Mouse (Mus musculus) midbrain, postnatal 0 days (tissue): Measurements from ENCODE around the gene Klhl26. TPM values are rescaled to one million over a fixed set of nuclear protein-coding genes. Genes with fewer than 3 reads are reported as not detected.

ENCODE experiments used
- ATAC-seq: fragments of 200-750 bp; cut with Nextera tagmentation; 2 replicates; pipeline ENCODE4 v1.8.0; 2017; ENCODE audit warnings: moderate number of reproducible peaks, mild to moderate bottlenecking, moderate TSS enrichment, moderate library complexity; ENCODE audit not compliant: low FRiP score
- DNase-seq: peaks from one replicate; pipeline ENCODE4 v3.0.0-alpha.2; 2015; ENCODE audit warnings: low spot score
- H3K27ac ChIP-seq: fragments of 300-500 bp; sonication (generic); 2 replicates; pipeline ENCODE4 v1.5.1; 2014; ENCODE audit warnings: low read depth, mild to moderate bottlenecking, low read length, mixed read lengths
- H3K27me3 ChIP-seq: fragments of 300-500 bp; sonication (generic); 2 replicates; pipeline ENCODE4 v1.6.1; 2014; ENCODE audit warnings: low read length, control low read depth, mixed read lengths; ENCODE audit not compliant: insufficient read depth
- H3K36me3 ChIP-seq: fragments of 300-500 bp; sonication (generic); 2 replicates; pipeline ENCODE4 v1.6.1; 2014; ENCODE audit warnings: low read length, control low read depth, mixed read lengths; ENCODE audit not compliant: insufficient read depth
- H3K4me1 ChIP-seq: fragments of 300-500 bp; sonication (generic); 2 replicates; pipeline ENCODE4 v1.6.1; 2014; ENCODE audit warnings: mild to moderate bottlenecking, control low read depth, antibody characterized with exemption, low read length, mixed read lengths; ENCODE audit not compliant: insufficient read depth
- H3K4me2 ChIP-seq: fragments of 300-500 bp; sonication (generic); 2 replicates; pipeline ENCODE4 v1.6.1; 2014; ENCODE audit warnings: low read depth, mild to moderate bottlenecking, low read length, mixed read lengths; ENCODE audit not compliant: poor library complexity, severe bottlenecking
- H3K4me3 ChIP-seq: fragments of 300-500 bp; sonication (generic); 2 replicates; pipeline ENCODE4 v1.5.1; 2014; ENCODE audit warnings: low read depth, mild to moderate bottlenecking, low read length, moderate library complexity
- H3K9ac ChIP-seq: fragments of 300-500 bp; sonication (generic); replicated peaks from 2 replicates; pipeline ENCODE4 v1.6.1; 2014; ENCODE audit warnings: mild to moderate bottlenecking, low read length, moderate library complexity, mixed read lengths; ENCODE audit not compliant: poor library complexity, severe bottlenecking
- H3K9me3 ChIP-seq: fragments of 300-500 bp; sonication (generic); 2 replicates; pipeline ENCODE4 v1.6.1; 2016; ENCODE audit warnings: low read length, control low read depth
- CTCF ChIP-seq: IDR thresholded peaks from 2 replicates; pipeline ENCODE4 v1.5.1; 2016; ENCODE audit warnings: antibody characterized with exemption, mild to moderate bottlenecking
- WGBS: fragments of 180-500 bp; shearing (Covaris S2); extraction: QIAGEN DNeasy Blood & Tissue Kit; methylation state at CpG from one replicate; pipeline ENCODE4 v1.1.7; 2014; 5-methylcytosine and 5-hydroxymethylcytosine counted together
- polyA plus RNA-seq: library from polyadenylated mRNA; unstranded; fragments of >200 nt; fragmentation: Nextera tagmentation; extraction: Ambion mirVana; gene quantifications from 2 replicates; pipeline ENCODE4 v1.2.1, GENCODE M21; 2015
- total RNA-seq: library from RNA; depleted of rRNA; stranded (reverse); fragments of >200 nt; gene quantifications from 2 replicates; pipeline ENCODE4 v1.2.3, GENCODE M21; 2014

The Klhl26 gene
- total and polyA plus RNA-seq, 2 experiments from 2014 or later = 39.4 to 51.0 TPM

- Histone ChIP-seq H3K36me3 (no peaks in the 10 kb centered on the region), H3K4me1 (peaks cover 8% of the 10 kb centered on the region; the same call in 1 of the 2 replicates), H3K27ac (no peak overlapping the region), H3K9ac (no peak overlapping the region), H3K4me3 (no peak overlapping the region), H3K27me3 (peaks cover 87% of the 10 kb centered on the region), H3K4me2 (no peak overlapping the region), H3K9me3 (no peaks in the 10 kb centered on the region)
- ATAC-seq (no peak), DNase-seq (no peak)
- WGBS = 7% methylated on average over 12 of the region's 12 CpGs
- TF ChIP-seq CTCF = no peak
These were observed 18.9 kb upstream of the Klhl26 start for GRCm38 (mm10) chr8:70495771-70496062.

GRCm38 (mm10) chr8:70495001-70495770 lies 18.4 kb upstream of the Klhl26 start:
- no peak for TF ChIP-seq CTCF
- DNase-seq = no peak
- no peak for ATAC-seq
- Histone ChIP-seq H3K36me3 (no peaks in the 10 kb centered on the region), H3K4me2 (no peak overlapping the region), H3K4me3 (no peak overlapping the region), H3K27me3 (peaks cover 87% of the 10 kb centered on the region), H3K9ac (no peak overlapping the region), H3K9me3 (no peaks in the 10 kb centered on the region), H3K27ac (no peak overlapping the region), H3K4me1 (peaks cover 8% of the 10 kb centered on the region; the same call in 1 of the 2 replicates)
- 2% methylated on average over 21 of the region's 21 CpGs for WGBS

- no peaks in the 10 kb centered on the region for H3K9me3 ChIP-seq
- H3K36me3 ChIP-seq = no peaks in the 10 kb centered on the region
- DNase-seq (no peak), ATAC-seq (no peak)
- 4% methylated on average over 26 of the region's 28 CpGs for WGBS
- H3K9ac ChIP-seq = no peak overlapping the region
- no peak overlapping the region for H3K4me2 ChIP-seq
- peaks cover 90% of the 10 kb centered on the region for H3K27me3 ChIP-seq
- H3K4me3 ChIP-seq = no peak overlapping the region; the same call in 1 of the 2 replicates
- no peak overlapping the region for H3K27ac ChIP-seq
- H3K4me1 ChIP-seq = peaks cover 8% of the 10 kb centered on the region; the same call in 1 of the 2 replicates
- TF ChIP-seq CTCF = no peak
These were observed 17.7 kb upstream of the Klhl26 start for GRCm38 (mm10) chr8:70494416-70494945.

- WGBS = under 1% methylated on average over 47 of the region's 47 CpGs
- Histone ChIP-seq H3K9ac (0 out of 2 replicates have a peak overlapping the region, but pooled peaks have one; percentile 42), H3K27me3 (peaks cover 90% of the 10 kb centered on the region), H3K4me3 (peak overlapping the region; percentile 35), H3K4me2 (peak overlapping the region; percentile 67), H3K27ac (no peak overlapping the region), H3K36me3 (no peaks in the 10 kb centered on the region), H3K9me3 (no peaks in the 10 kb centered on the region), H3K4me1 (peaks cover 8% of the 10 kb centered on the region; the same call in 1 of the 2 replicates)
- no peak for DNase-seq
- ATAC-seq = no peak; the same call in 1 of the 2 replicates
- TF ChIP-seq CTCF = no peak
These were observed 17.1 kb upstream of the Klhl26 start for GRCm38 (mm10) chr8:70493692-70494415.

- Histone ChIP-seq H3K36me3 (no peaks in the 10 kb centered on the region), H3K27ac (no peak within 1 kb of the TSS), H3K27me3 (peaks cover 90% of the 10 kb centered on the region), H3K4me2 (peak within 1 kb of the TSS; percentile 67), H3K9me3 (no peaks in the 10 kb centered on the region), H3K4me3 (peak within 1 kb of the TSS; percentile 35), H3K9ac (peak within 1 kb of the TSS; percentile 42; the same call in 1 of the 2 replicates), H3K4me1 (peaks cover 14% of the 10 kb centered on the region; the same call in 1 of the 2 replicates)
- TF ChIP-seq CTCF = no peak
- DNase-seq = no peak
- peak; percentile 31 for ATAC-seq
- under 1% methylated on average over 54 of the region's 93 CpGs for WGBS
These were observed 16.2 kb upstream of the Klhl26 start, which contains the start of gene Crlf1 for GRCm38 (mm10) chr8:70492664-70493640. Gene Crlf1, plus strand, starts transcription at chr8:70493158.
